Mouse (Mus musculus) lung, embryonic 15.5 days (tissue): ENCODE measurements around the gene Raver2. TPM values are rescaled to one million over a fixed set of nuclear protein-coding genes. Genes with fewer than 3 reads are reported as not detected.
A peak's percentile ranks its signal among the peaks of the same experiment; 100 is the strongest.

Experiments used
- ATAC-seq: fragments of 200-750 bp; cut with Nextera tagmentation; 2 replicates; pipeline ENCODE4 v1.8.0; 2017; ENCODE audit warnings: moderate number of reproducible peaks, borderline replicate concordance; ENCODE audit not compliant: low FRiP score, low TSS enrichment; ENCODE audit errors: extremely low read depth
- H3K27ac ChIP-seq: fragments of 300-500 bp; sonication (generic); 2 replicates; pipeline ENCODE4 v1.5.1; 2015; ENCODE audit warnings: moderate library complexity, mild to moderate bottlenecking, inconsistent platforms
- H3K27me3 ChIP-seq: fragments of 300-500 bp; sonication (generic); 2 replicates; pipeline ENCODE4 v1.6.1; 2015; ENCODE audit warnings: inconsistent platforms
- H3K36me3 ChIP-seq: fragments of 300-500 bp; sonication (generic); 2 replicates; pipeline ENCODE4 v1.6.1; 2015; ENCODE audit warnings: inconsistent platforms
- H3K4me1 ChIP-seq: fragments of 300-500 bp; sonication (generic); 2 replicates; pipeline ENCODE4 v1.6.1; 2015; ENCODE audit warnings: inconsistent platforms
- H3K4me2 ChIP-seq: fragments of 300-500 bp; sonication (generic); 2 replicates; pipeline ENCODE4 v1.6.1; 2015; ENCODE audit warnings: inconsistent platforms, mild to moderate bottlenecking, moderate library complexity
- H3K4me3 ChIP-seq: fragments of 300-500 bp; sonication (generic); 2 replicates; pipeline ENCODE4 v1.5.1; 2015; ENCODE audit warnings: mild to moderate bottlenecking, inconsistent platforms
- H3K9ac ChIP-seq: fragments of 300-500 bp; sonication (generic); 2 replicates; pipeline ENCODE4 v1.6.1; 2015; ENCODE audit warnings: inconsistent platforms
- H3K9me3 ChIP-seq: fragments of 300-500 bp; sonication (generic); 2 replicates; pipeline ENCODE4 v1.6.1; 2016; ENCODE audit warnings: inconsistent platforms
- WGBS: fragments of 180-500 bp; shearing (Covaris S2); methylation state at CpG from one replicate; pipeline ENCODE4 v1.1.7; 2015; 5-methylcytosine and 5-hydroxymethylcytosine counted together
- polyA plus RNA-seq: library from polyadenylated mRNA; unstranded; fragments of >200 nt; fragmentation: Nextera tagmentation; extraction: Ambion mirVana; gene quantifications from 2 replicates; pipeline ENCODE4 v1.2.1, GENCODE M21; 2015

The Raver2 gene
- polyA plus RNA-seq, 1 experiment from 2014 or later, result 12.2 TPM

- Histone ChIP-seq H3K9me3 (no peaks in the 10 kb centered on the region), H3K4me2 (no peak overlapping the region), H3K4me3 (no peak overlapping the region), H3K27ac (no peak overlapping the region), H3K4me1 (no peaks in the 10 kb centered on the region), H3K27me3 (no peaks in the 10 kb centered on the region), H3K36me3 (peaks cover 20% of the 10 kb centered on the region), H3K9ac (no peak overlapping the region)
- 60% methylated on average over 5 of the region's 5 CpGs for WGBS
- no peak for ATAC-seq
Measured at GRCm38 (mm10) chr4:101179076-101179475, 110.3 kb downstream of the Raver2 start.

- Histone ChIP-seq H3K4me1 (no peaks in the 10 kb centered on the region), H3K9me3 (no peaks in the 10 kb centered on the region), H3K9ac (no peak overlapping the region), H3K27me3 (no peaks in the 10 kb centered on the region), H3K4me2 (no peak overlapping the region), H3K36me3 (peaks cover 13% of the 10 kb centered on the region; the same call in 1 of the 2 replicates), H3K27ac (no peak overlapping the region), H3K4me3 (no peak overlapping the region)
- ATAC-seq, result no peak
- WGBS, result 62% methylated on average over 6 of the region's 6 CpGs
Measured at GRCm38 (mm10) chr4:101179836-101180235, 111.1 kb downstream of the Raver2 start.

GRCm38 (mm10) chr4:101180681-101181080 is 111.9 kb downstream of the Raver2 start:
- H3K4me2 ChIP-seq, result no peak overlapping the region
- H3K27me3 ChIP-seq, result no peaks in the 10 kb centered on the region
- peaks cover 11% of the 10 kb centered on the region; the same call in 1 of the 2 replicates for H3K36me3 ChIP-seq
- H3K9ac ChIP-seq, result no peak overlapping the region
- H3K9me3 ChIP-seq, result no peaks in the 10 kb centered on the region
- H3K27ac ChIP-seq, result no peak overlapping the region
- H3K4me1 ChIP-seq, result no peaks in the 10 kb centered on the region
- no peak for ATAC-seq
- WGBS, result 78% methylated on average over 5 of the region's 5 CpGs
- H3K4me3 ChIP-seq, result no peak overlapping the region

- no peak overlapping the region for H3K4me3 ChIP-seq
- no peaks in the 10 kb centered on the region for H3K27me3 ChIP-seq
- peak overlapping the region; percentile 60 for H3K27ac ChIP-seq
- no peaks in the 10 kb centered on the region for H3K9me3 ChIP-seq
- no peak overlapping the region for H3K9ac ChIP-seq
- H3K36me3 ChIP-seq, result 0 out of 2 replicates have a peak, but pooled peaks cover 5% of the 10 kb centered on the region
- no peak overlapping the region for H3K4me2 ChIP-seq
- H3K4me1 ChIP-seq, result 0 out of 2 replicates have a peak, but pooled peaks cover 2% of the 10 kb centered on the region
- 45% methylated on average over 9 of the region's 9 CpGs for WGBS
- 0 out of 2 replicates have a peak, but pooled peaks have one; percentile 35 for ATAC-seq
Measured at GRCm38 (mm10) chr4:101182603-101183011, 113.8 kb downstream of the Raver2 start.

- Histone ChIP-seq H3K27ac (no peak overlapping the region), H3K4me1 (0 out of 2 replicates have a peak, but pooled peaks cover 2% of the 10 kb centered on the region), H3K9ac (no peak overlapping the region), H3K4me2 (no peak overlapping the region), H3K36me3 (0 out of 2 replicates have a peak, but pooled peaks cover 14% of the 10 kb centered on the region), H3K27me3 (no peaks in the 10 kb centered on the region), H3K4me3 (no peak overlapping the region), H3K9me3 (no peaks in the 10 kb centered on the region)
- WGBS, result 47% methylated on average over 3 of the region's 3 CpGs
- ATAC-seq, result no peak
Measured at GRCm38 (mm10) chr4:101185216-101185615, 116.4 kb downstream of the Raver2 start.

- H3K9me3 ChIP-seq, result no peaks in the 10 kb centered on the region
- H3K27me3 ChIP-seq, result no peaks in the 10 kb centered on the region
- H3K4me2 ChIP-seq, result no peak overlapping the region
- whole genome bisulfite sequencing, result 69% methylated on average over 5 of the region's 5 CpGs
- H3K4me3 ChIP-seq, result no peak overlapping the region
- H3K27ac ChIP-seq, result no peak overlapping the region
- 0 out of 2 replicates have a peak, but pooled peaks cover 2% of the 10 kb centered on the region for H3K4me1 ChIP-seq
- H3K36me3 ChIP-seq, result peaks cover 15% of the 10 kb centered on the region; the same call in 1 of the 2 replicates
- no peak for ATAC-seq
- H3K9ac ChIP-seq, result no peak overlapping the region
Measured at GRCm38 (mm10) chr4:101186591-101186990, 117.8 kb downstream of the Raver2 start.

GRCm38 (mm10) chr4:101187381-101187780 is 118.6 kb downstream of the Raver2 start:
- H3K4me1 ChIP-seq, result 0 out of 2 replicates have a peak, but pooled peaks cover 6% of the 10 kb centered on the region
- H3K27ac ChIP-seq, result no peak overlapping the region
- no peaks in the 10 kb centered on the region for H3K27me3 ChIP-seq
- WGBS, result 90% methylated on average over 4 of the region's 4 CpGs
- H3K4me2 ChIP-seq, result no peak overlapping the region
- no peak overlapping the region for H3K4me3 ChIP-seq
- no peak overlapping the region for H3K9ac ChIP-seq
- ATAC-seq, result no peak
- H3K36me3 ChIP-seq, result peaks cover 15% of the 10 kb centered on the region; the same call in 1 of the 2 replicates
- no peaks in the 10 kb centered on the region for H3K9me3 ChIP-seq

- Histone ChIP-seq H3K36me3 (peaks cover 12% of the 10 kb centered on the region; the same call in 1 of the 2 replicates), H3K9me3 (no peaks in the 10 kb centered on the region), H3K27ac (no peak overlapping the region), H3K4me3 (no peak overlapping the region), H3K9ac (no peak overlapping the region), H3K27me3 (no peaks in the 10 kb centered on the region), H3K4me1 (peaks cover 13% of the 10 kb centered on the region; the same call in 1 of the 2 replicates), H3K4me2 (no peak overlapping the region)
- WGBS, result 79% methylated on average over 5 of the region's 5 CpGs
- no peak for ATAC-seq
Measured at GRCm38 (mm10) chr4:101192241-101192976, 123.6 kb downstream of the Raver2 start.

GRCm38 (mm10) chr4:101194170-101194569 is 125.4 kb downstream of the Raver2 start:
- H3K4me2 ChIP-seq, result no peak overlapping the region
- no peak for ATAC-seq
- no peaks in the 10 kb centered on the region for H3K27me3 ChIP-seq
- no peaks in the 10 kb centered on the region for H3K9me3 ChIP-seq
- peaks cover 8% of the 10 kb centered on the region; the same call in 1 of the 2 replicates for H3K36me3 ChIP-seq
- H3K4me1 ChIP-seq, result peaks cover 25% of the 10 kb centered on the region
- H3K4me3 ChIP-seq, result no peak overlapping the region
- no peak overlapping the region for H3K9ac ChIP-seq
- H3K27ac ChIP-seq, result no peak overlapping the region
- WGBS, result 72% methylated on average over 1 of the region's 1 CpGs

GRCm38 (mm10) chr4:101196407-101196806 is 127.6 kb downstream of the Raver2 start:
- no peaks in the 10 kb centered on the region for H3K27me3 ChIP-seq
- H3K9me3 ChIP-seq, result no peaks in the 10 kb centered on the region
- 68% methylated on average over 2 of the region's 2 CpGs for WGBS
- H3K9ac ChIP-seq, result no peak overlapping the region
- no peak overlapping the region for H3K27ac ChIP-seq
- peaks cover 25% of the 10 kb centered on the region for H3K4me1 ChIP-seq
- no peak overlapping the region for H3K4me2 ChIP-seq
- no peak overlapping the region for H3K4me3 ChIP-seq
- peaks cover 1% of the 10 kb centered on the region; the same call in 1 of the 2 replicates for H3K36me3 ChIP-seq
- ATAC-seq, result no peak

GRCm38 (mm10) chr4:101197421-101198170 is 128.8 kb downstream of the Raver2 start:
- Histone ChIP-seq H3K27ac (no peak overlapping the region), H3K9ac (no peak overlapping the region), H3K36me3 (no peaks in the 10 kb centered on the region), H3K9me3 (no peaks in the 10 kb centered on the region), H3K4me3 (no peak overlapping the region), H3K4me1 (peaks cover 19% of the 10 kb centered on the region), H3K27me3 (no peaks in the 10 kb centered on the region), H3K4me2 (no peak overlapping the region)
- ATAC-seq, result no peak
- WGBS, result 34% methylated on average over 9 of the region's 9 CpGs

- H3K27ac ChIP-seq, result no peak overlapping the region
- no peak overlapping the region for H3K4me3 ChIP-seq
- no peaks in the 10 kb centered on the region for H3K9me3 ChIP-seq
- 24% methylated on average over 2 of the region's 2 CpGs for WGBS
- H3K9ac ChIP-seq, result no peak overlapping the region
- no peaks in the 10 kb centered on the region for H3K27me3 ChIP-seq
- H3K36me3 ChIP-seq, result no peaks in the 10 kb centered on the region
- H3K4me1 ChIP-seq, result peaks cover 21% of the 10 kb centered on the region
- no peak overlapping the region for H3K4me2 ChIP-seq
- ATAC-seq, result no peak
Measured at GRCm38 (mm10) chr4:101198333-101198732, 129.6 kb downstream of the Raver2 start.
